Mouse (Mus musculus): ENCODE measurements around the gene Catsper2.

The Catsper2 gene

DNA sequence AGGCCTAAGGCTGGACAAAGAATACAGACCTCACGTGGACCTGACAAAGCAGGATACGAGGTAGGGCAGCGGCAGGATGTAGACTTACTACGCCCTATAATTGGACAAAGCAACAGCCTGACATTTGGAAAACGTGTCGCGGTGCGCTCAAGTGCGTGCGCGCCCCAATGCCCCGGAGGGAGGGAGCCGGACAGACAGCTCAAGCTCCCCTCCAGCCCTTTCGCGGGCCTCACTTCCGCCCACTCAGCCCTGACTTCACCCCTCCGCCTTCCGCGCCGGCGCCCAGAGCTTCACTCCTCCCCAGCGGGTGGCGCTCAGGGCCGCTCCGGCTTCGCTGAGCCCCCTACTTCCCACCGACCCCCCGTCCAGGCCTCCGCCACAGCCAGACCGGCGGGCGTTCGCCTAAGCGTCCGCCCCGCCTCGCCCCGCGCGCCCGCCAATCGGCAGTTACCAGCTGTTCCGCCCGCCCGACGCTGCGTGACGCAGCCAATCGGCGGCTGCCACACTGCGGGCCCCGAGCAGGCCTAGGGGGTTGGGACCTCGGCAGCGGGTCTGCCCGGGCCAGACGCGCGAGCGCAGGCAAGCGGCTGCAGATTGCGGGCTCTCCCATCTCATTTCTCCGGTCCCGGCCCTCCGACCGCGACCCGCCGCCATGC lies at the start of gene Catsper2, which contains the start of gene Pdia3:
TSS of gene Catsper2 (minus strand) at position 406 of the 656 bp plus-strand sequence.
TSS of gene Pdia3 (plus strand) at position 389 of the 656 bp plus-strand sequence.
- peak; percentile 94 for DNase-seq (ENCODE audit: low spot score in 2 of 2)

DNA sequence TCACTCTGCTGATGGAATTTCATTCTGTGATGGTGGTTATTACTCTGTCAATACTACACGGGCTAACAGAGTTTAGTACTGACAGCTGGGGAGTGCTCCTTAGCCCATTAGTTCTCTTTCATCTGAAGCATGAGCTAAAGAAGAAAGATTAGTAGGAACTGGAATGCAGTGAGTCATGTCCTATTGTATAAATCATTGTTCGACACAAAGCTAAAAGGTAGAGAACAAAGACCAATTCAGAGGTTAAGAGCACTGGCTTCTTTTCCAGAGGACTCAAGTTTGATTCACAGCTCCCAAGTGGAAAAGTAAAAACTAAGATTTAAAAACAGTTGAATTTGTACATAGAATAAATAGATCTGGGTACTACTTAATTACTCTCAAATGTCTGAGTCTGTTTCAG lies 46.5 kb upstream of the Catsper2 start:
- no peak for DNase-seq (ENCODE audit: low spot score in 2 of 2)

DNA sequence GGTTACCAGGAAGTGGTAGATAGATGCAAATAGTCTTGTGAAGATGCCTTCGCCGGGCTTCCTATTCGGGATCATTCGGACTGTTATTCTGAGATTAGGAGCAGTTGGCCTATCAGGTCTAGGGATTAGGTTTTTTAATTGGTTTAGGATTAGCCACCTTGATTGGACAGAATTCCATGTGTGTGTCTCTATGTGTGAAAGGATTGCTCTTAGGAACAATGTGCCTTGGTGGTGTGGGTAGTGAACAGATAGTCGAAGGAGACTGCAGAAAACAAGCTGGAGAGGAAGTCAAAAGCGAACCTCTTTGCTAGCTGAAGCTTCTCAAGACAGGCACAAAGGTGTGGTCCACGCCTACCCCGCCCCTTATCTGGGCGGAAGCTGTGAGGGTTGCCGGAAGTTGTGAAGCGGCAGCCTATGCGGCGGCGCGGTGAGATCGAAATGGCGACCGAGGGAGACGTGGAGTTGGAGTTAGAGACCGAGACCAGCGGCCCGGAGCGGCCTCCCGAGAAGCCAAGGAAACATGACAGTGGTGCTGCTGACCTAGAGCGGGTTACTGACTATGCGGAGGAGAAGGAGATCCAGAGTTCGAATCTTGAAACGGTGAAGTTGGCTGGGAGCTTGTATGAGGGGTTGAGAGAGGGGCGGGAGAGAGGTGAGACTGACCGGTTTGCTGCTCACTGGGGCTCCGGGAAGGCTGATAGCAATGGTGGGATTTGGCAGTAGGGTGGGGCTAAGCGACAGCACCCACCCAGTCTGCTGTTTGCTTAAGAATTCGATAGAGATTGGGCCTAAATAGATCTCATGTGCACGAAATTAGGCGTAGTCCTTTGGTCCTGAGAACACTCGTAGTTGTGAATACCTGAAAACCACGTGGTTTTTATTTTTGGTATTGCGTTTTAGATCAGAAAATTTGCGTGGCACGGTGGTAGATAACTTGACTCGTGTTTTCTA lies 43.4 kb upstream of the Catsper2 start, which contains the start of gene Serinc4:
TSS of gene Serinc4 (minus strand) at position 90 of the 951 bp plus-strand sequence.
- DNase-seq (ENCODE audit: low spot score in 2 of 2): peak; percentile 80 to 83

DNA sequence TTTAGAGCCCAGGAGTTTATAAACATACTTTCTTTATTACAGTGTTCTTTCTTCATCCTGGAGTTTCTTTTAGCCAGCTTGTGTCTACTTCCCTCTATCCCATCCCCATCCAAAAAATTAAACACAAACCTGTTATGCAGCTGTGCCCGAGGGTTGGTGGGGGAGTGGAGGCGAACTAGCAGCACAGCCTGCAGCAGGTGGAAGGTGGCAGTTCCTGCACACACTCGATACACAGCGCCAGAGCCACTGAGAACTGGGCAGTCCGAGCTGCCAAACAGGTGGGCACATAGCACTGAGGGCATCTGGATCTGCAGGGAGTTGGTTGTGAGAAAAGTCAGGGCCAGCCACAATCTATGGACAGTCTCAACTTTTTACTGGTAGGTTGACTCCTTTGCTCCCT lies 41.9 kb upstream of the Catsper2 start:
- DNase-seq (ENCODE audit: low spot score in 2 of 2): no peak

DNA sequence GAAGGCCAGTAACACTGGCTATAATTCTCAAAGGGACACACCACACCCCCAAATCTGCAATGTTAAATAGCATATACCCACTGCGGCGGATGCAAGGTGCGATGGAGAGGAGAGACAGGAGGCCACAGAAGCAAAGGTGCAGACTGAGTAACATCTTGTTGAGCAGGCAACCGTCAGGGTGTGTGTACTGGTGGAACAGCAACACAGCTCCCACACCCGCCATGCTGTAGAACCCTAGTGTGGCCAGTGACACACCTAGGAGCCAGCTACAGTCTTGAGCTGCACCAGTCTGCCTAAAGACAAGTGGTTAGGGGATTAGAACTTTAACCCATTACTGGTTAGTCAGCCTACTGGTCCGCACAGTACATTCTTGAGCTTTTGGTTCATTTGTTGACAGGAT lies 40.3 kb upstream of the Catsper2 start:
- DNase-seq (ENCODE audit: low spot score in 2 of 2): no peak

DNA sequence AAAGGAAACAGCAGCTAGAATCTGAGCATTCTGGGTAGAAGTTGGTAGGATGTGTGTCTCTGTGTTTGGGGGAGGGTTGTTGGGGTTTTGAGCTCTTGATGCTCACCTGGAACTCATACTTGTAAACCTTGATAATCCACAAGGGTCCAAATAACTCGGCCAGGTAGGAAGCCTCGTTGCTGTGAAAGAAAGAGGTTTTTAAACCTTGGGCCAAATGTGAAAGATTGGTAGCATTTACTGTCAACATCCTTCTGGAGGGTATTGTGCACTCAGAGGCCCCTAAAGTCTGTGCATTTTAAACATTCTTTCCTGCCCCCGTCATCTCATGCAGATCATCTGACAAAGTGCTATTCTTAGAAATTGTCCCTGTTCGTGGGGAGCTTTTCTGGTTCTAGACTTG lies 39.4 kb upstream of the Catsper2 start, which contains the start of gene Hypk:
TSS of gene Hypk (plus strand) at position 301 of the 400 bp plus-strand sequence.
- no peak for DNase-seq (ENCODE audit: low spot score in 2 of 2)

DNA sequence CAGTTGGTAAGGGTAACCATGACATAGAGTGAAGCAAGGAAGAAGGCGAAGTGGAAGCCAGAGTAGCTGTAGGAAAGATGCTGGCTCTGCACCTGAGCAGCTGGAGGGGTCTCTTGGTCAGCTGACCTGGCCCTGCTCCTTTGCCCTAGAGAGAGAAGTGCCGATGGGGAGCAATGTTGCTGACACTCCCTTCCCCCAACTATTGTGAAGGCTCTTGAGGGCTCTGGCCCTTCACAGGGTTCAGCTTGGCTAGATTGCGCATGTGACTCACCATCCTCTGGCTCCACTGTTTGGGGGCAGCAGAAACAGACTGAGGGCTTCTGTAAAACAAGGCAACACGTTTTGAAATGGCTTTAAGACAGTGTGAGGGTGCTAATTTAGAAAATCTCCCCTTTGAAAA lies 38.8 kb upstream of the Catsper2 start:
- no peak for DNase-seq (ENCODE audit: low spot score in 2 of 2)

DNA sequence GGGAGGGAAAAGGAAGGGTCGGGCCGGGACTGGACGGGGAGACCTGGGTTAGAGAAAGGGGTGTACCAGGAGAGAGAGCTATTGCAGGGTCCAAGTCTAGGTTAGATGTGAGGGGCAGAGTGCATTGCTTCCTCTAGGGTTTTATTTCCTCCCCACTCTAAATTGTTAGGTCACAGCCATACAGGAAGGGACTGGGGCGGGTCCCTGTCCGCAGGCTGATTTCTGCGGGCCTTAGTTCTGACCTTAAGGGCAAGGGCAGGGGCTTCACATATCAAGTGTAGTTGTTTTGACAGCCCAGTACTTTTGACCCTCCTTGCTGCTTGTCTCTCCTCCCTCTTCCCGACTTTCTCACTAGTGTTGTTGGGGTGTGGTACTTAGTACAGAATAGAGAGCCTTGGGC lies 36.5 kb upstream of the Catsper2 start:
- DNase-seq (ENCODE audit: low spot score in 2 of 2): no peak

DNA sequence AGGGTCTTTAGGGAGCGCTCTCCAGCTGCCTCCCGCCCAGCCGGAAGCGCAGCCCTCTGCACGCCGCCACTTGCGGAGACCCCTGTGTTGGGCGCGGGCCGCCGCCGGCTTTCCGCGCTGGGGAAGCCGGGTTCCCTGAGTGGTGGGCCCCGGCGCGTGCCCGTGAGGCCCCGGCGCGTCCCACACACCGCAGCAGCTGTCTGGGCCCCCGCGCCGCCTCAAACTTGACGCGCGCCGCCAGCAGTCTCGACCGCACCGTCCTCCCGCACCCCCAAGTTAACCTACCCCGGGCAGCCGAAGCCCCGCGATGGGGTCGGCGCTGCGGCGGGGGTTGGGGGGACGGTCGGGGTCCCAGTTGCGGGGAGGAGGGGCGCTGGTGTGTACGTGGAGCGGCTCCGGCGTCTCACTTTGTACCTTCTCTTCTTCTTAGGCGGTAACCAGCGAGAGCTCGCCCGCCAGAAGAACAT lies 36.0 kb upstream of the Catsper2 start:
- no peak for DNase-seq (ENCODE audit: low spot score in 2 of 2)

DNA sequence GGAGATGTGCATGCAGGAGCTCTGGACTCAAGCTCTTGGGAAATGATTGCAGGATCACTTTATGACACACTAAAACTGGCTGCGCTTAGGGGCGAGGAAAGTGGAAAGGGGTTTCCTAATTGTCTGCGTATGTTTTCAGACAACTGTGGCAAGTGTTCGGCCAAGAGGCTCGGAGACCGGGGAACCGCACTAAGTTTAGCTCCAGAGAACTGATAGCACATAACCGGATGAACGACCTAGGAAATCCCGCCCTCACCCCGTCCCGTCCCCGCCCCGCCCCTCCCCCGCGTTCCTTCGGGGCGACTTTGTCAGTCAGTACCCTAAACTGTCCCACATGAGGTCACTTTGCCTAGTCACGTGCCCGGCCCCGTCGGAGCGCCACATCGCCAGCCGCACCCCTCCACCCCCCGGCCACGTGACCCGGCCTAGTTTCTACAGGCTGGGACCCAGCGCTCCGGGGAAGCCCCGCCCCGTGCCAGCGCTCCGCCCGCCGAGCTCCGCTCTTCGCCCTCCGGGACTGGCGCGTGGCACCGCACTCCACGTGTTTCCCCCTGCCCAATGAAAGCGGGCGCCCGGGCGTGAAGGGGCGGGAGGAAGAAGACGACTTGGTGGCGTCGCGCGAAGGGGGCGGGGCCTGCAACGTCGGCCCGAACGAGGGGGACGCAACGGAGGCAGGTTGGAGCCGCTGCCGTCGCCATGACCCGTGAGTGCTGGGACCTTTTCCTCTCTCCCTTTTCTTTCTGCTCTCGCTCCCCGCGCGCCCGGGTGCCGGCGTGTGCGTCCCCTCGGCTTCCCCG lies 35.3 kb upstream of the Catsper2 start, which contains the start of gene Serf2:
TSS of gene Serf2 (plus strand) at position 457 of the 797 bp plus-strand sequence.
- peak; percentile 99 for DNase-seq (ENCODE audit: low spot score in 2 of 2)

DNA sequence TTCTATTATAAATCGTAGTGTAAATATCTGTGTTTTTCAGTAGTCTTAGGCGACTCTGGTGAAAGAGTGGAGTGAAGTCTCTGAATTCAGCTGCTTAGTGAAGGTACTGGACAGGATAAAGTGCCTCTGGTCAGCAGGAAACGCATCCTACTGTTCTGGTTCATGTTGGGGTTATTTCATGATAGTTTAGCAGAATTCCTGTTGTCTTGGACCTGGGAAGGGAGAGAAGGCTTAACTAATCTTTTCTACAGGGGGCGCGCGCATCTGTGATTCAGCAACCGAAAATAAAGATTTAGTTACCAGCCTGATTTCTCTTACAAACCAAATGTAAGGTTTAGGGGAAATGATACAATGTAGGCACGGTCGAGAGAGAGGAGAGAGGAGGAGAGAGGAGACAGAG lies 34.5 kb upstream of the Catsper2 start:
- DNase-seq (ENCODE audit: low spot score in 2 of 2): no peak

DNA sequence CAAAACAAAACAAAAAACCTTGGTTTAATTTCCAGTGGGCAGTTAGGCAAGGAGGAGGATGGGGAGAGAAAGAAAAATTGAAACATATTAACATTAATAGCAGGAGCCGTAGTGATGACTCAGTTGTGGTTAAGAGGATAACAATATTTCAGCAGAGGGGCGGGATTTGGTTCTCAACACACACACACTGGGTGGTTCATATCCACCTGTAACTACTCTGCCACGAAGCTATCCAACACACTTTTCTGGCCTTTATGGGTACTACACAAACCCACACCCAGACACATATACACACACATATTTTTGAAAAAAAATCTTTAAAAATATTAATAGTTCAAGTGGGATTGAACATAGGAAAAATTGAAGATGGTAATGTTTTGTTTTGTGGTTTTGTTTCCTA lies 33.4 kb upstream of the Catsper2 start:
- no peak for DNase-seq (ENCODE audit: low spot score in 2 of 2)

DNA sequence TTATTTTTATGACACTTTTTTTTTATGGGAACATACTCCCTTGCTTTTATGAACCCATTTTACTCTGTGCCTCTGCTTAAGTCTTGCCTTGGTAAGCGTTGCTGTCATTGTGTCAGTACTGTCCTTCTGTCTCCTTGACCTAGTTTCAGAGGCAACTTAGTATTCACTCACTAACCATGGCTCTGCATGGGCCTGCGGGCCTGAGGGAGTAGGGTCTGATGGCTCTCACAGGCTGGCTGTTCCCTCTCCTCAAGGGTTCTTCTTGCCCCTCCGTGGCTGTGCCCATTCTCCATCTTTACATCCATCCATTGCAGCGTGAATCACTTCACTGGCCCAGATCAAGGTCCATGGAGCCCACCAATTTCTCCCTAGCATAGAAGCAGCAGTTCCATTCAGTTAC lies 32.9 kb upstream of the Catsper2 start:
- no peak for DNase-seq (ENCODE audit: low spot score in 2 of 2)

DNA sequence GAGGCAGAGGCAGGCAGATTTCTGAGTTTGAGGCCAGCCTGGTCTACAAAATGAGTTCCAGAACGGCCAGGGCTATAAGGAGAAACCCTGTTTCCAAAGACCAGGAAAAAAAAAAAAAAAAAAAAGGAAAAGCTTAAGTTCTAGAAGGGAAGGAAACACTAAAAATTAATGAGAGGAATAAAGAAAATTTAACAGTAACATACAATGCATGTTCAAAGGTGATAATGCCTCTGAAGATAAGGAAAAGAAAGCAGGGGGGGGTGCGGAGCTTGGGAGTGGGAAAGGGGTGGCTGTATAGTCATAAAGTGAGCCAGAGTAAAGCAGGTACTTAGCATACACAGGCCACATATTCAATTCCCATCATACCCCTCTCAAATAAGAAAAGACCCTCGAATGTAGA lies 31.5 kb upstream of the Catsper2 start:
- no peak for DNase-seq (ENCODE audit: low spot score in 2 of 2)

DNA sequence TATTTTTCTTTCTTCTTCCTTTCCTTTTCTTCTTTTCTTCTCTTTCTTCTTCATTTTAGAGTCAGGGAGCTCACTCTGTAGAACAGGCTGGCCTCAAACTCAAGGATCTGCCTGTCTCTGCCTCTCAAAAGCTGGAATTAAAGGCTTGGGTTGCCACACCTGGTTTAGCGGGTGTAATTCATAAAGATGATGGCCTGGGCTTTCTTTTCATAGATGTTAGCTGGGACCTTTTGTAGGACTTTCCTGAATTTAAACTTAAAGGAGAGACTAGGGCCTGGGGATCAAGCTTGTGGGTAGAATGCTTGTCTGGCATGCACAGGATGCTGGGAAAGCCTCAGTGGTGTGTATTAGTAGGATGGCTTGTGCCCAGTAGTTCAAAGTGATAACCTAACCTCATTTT lies 30.6 kb upstream of the Catsper2 start, which contains the start of gene Ell3:
TSS of gene Ell3 (minus strand) at position 101 of the 400 bp plus-strand sequence.
- DNase-seq (ENCODE audit: low spot score in 2 of 2): no peak

DNA sequence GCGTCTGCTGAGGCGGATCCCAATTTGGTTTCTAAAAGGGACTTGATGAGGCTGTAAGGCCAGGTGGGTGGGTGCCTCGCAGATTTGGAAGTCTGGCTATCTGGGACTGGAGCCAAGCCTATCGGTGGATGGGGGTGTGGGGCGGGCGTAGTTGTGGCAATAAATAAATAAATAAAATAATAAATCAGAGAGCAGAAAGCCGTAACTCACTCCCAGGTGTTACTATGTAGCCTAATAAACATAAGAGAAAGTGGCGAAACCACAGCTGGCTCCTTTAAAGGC lies 29.4 kb upstream of the Catsper2 start:
- no peak for DNase-seq (ENCODE audit: low spot score in 2 of 2)

DNA sequence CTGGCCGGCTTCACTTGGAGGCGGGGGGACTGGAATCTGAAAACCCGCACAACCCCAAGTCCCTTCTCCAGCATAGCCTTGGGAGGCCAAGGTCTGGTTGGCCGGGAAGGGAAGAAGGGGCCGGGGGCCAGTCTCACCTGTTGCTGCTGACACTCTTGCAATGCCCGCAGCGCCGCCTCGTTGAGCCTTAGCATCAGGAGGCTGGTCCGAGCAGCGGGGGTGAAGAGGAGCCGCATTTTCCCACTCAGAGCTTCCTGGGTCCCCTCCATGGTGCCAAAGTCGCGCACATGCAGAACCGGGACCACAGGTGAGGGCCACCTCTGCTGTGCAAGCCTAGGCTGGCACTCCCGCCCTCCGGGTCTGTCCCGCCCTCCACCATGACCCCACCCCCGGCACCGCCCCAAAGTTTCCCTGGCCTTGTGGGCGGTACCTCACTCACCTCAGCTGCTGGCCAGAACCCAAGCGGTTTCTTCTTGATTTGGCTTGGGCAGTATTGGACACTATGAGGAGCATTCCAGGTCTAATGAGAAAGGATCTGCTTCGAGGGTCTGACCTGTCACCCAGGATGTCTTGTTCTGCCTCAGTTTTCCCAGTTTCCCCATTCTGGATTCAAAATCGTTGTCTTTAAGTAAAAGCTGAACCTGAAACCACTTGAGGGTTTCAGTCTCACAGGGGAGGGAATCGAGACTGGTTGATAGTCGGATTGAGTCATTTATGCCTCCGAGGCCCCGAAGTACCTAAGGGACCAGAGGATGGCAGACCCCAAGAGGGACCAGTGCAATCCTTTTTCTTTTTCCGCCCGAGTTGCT lies 28.9 kb upstream of the Catsper2 start:
- no peak for DNase-seq (ENCODE audit: low spot score in 2 of 2)

DNA sequence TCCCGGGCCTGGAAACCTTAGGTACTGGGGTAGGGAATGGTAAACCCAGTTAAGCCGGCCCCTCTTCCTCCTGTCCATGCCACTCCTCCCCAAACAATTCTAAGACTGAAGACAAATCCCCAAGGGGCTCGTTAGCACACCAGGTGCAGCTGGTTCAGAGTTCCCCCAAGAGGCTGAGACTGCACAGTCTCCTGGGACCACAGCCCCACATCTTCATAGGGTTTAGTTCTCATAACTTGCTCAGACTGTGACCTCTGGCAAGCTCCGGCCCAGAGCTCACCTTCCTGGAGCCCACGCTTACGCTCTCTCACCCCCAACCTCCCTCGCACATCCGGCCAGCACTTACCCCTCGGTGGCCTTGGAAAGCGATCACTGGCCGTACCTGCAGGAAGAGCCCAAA lies 28.2 kb upstream of the Catsper2 start:
- DNase-seq (ENCODE audit: low spot score in 2 of 2): no peak

DNA sequence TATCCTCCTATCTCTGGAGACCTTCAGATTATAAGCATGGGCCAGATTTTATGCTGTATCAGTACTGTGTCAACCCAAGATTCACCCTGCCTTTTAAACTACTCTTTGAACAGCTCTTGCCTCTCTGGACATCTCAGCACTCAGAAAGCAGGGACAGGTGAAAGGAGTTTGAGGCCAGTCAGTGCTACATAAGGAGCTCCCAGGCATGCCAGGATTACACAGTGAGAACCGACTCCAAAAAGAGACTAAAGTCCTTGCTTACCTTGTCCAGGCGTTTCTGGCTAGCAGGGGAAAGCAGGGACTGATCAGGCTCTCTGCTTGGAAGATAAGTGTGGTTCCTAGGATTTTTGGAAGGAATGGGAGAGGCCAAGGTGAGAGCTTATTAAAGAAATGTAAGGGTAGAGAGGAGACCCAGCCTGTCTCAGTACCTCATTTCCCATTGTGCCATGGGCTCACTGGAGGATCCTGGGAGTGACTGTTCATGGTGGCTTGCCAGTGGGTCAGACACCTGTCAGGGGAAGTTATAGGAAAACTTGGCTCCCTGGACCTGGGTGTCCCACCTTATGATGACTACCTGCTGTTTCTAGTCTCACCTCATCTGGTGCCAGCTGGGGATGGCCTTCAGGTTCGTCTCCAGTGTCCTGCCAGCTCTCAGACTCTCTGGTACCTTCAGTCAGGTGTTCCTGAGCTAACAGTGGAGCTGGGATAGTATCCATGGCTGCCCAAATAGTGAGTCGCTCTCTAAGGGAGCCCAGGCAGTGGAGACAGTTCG lies 27.4 kb upstream of the Catsper2 start:
- no peak for DNase-seq (ENCODE audit: low spot score in 2 of 2)

DNA sequence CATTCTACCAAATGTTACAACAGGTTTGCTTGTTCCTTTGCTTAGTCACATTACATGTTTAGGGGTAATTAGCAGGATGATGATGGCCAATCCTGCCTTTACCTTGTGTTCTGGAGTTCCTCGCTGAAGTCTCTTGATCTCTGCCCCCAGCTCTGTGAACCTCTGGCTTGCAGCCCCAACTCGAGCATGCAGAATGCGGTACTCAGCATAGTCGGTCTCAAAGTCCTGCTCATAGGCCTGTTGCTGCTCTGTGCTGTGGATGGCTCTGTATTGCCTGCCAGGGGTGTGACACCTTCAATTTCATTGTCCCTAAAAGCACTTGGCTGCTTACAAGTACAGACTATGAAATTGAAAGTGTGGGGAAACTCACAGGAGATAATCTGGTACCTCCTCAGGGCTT lies 26.2 kb upstream of the Catsper2 start:
- no peak for DNase-seq (ENCODE audit: low spot score in 2 of 2)
